Mouse (Mus musculus) left cerebral cortex, adult 9 months (tissue): ENCODE results near the gene Rpl23a.
"Not testable (repeated sequence)": the region's sequence is repeated elsewhere in the genome, so short reads cannot be mapped to it uniquely, and the experiment has no call there.

Experiments used
- DNase-seq, 2 experiments: peaks; one replicate each; pipeline ENCODE4 v3.0.0; 2022; ENCODE audit warnings: low spot score in 2 of 2

Gene Rpl23a

GRCm38 (mm10) chr11:78184702-78185101, 1.3 kb upstream of the Rpl23a start:
- DNase-seq = not testable (repeated sequence)

GRCm38 (mm10) chr11:78183884-78184514, 615 bp upstream of the Rpl23a start:
- no peak for DNase-seq

GRCm38 (mm10) chr11:78182450-78182849, 934 bp downstream of the Rpl23a start:
- no peak for DNase-seq

GRCm38 (mm10) chr11:78181830-78182357, 1.5 kb downstream of the Rpl23a start:
- no peak for DNase-seq

- no peak for DNase-seq
Observed at GRCm38 (mm10) chr11:78180081-78180761, 3.2 kb downstream of the Rpl23a start.

- DNase-seq = no peak
Observed at GRCm38 (mm10) chr11:78179438-78179999, 3.9 kb downstream of the Rpl23a start.

- peak in 1 of 2 experiments; percentile 53 for DNase-seq
Observed at GRCm38 (mm10) chr11:78178859-78179437, 4.4 kb downstream of the Rpl23a start.

GRCm38 (mm10) chr11:78177903-78178858, 5.2 kb downstream of the Rpl23a start:
- peak; percentile 81 to 95 for DNase-seq

- no peak for DNase-seq
Observed at GRCm38 (mm10) chr11:78177437-78177836, 5.9 kb downstream of the Rpl23a start.

- no peak for DNase-seq
Observed at GRCm38 (mm10) chr11:78176905-78177331, 6.5 kb downstream of the Rpl23a start.

- peak in 1 of 2 experiments; percentile 78 for DNase-seq
Observed at GRCm38 (mm10) chr11:78176402-78176862, 7.0 kb downstream of the Rpl23a start, which contains the start of the genes Nek8 and Tlcd1. Nek8 (minus strand) TSS chr11:78176675. Tlcd1 (plus strand) TSS chr11:78176711.

GRCm38 (mm10) chr11:78175771-78176401, 7.5 kb downstream of the Rpl23a start:
- no peak for DNase-seq

- DNase-seq = no peak
Observed at GRCm38 (mm10) chr11:78174506-78174905, 8.9 kb downstream of the Rpl23a start.

GRCm38 (mm10) chr11:78172748-78173383, 10.5 kb downstream of the Rpl23a start:
- no peak for DNase-seq

- DNase-seq = no peak
Observed at GRCm38 (mm10) chr11:78172034-78172747, 11.2 kb downstream of the Rpl23a start.

- DNase-seq = no peak
Observed at GRCm38 (mm10) chr11:78171328-78171727, 12.1 kb downstream of the Rpl23a start.

GRCm38 (mm10) chr11:78170306-78170705, 13.1 kb downstream of the Rpl23a start:
- DNase-seq = no peak

GRCm38 (mm10) chr11:78168541-78169468, 14.6 kb downstream of the Rpl23a start:
- no peak for DNase-seq
